Mouse (Mus musculus) E14TG2a.4 (cell line): ENCODE measurements around the gene 4930455H04Rik.

ENCODE experiments used
- CTCF ChIP-seq: conservative IDR thresholded peaks from 2 replicates; pipeline ENCODE4 v1.5.1; 2014; ENCODE audit warnings: low read length
- NANOG ChIP-seq: IDR thresholded peaks from 2 replicates; pipeline ENCODE4 v1.6.1; 2014; ENCODE audit warnings: borderline replicate concordance, low read length, mixed read lengths
- POU5F1 ChIP-seq: IDR thresholded peaks from 2 replicates; pipeline ENCODE4 v1.6.1; 2014; ENCODE audit warnings: low read length, borderline replicate concordance

GRCm38 (mm10) chr3:117024111-117024510, 56.0 kb downstream of the 4930455H04Rik start:
- TF ChIP-seq CTCF (no peak), NANOG (no peak), POU5F1 (no peak)
